Mouse (Mus musculus): ENCODE data around the gene 2410004P03Rik. TPM values are rescaled to one million over a fixed set of nuclear protein-coding genes. Genes with fewer than 3 reads are reported as not detected.
"Not testable (repeated sequence)": the region's sequence is repeated elsewhere in the genome, so short reads cannot be mapped to it uniquely, and the experiment has no call there.

Gene 2410004P03Rik
- total RNA-seq, 2 experiments from 2014 or later, result 1.1 to 2.4 TPM

GRCm38 (mm10) chr12:17022145-17022544 lies 10.6 kb upstream of the 2410004P03Rik start:
- no peak for DNase-seq (ENCODE audit: low spot score in 2 of 2)

GRCm38 (mm10) chr12:17021125-17021524 lies 9.6 kb upstream of the 2410004P03Rik start:
- DNase-seq (ENCODE audit: low spot score in 2 of 2), result not testable (repeated sequence)

GRCm38 (mm10) chr12:17018468-17018867 lies 6.9 kb upstream of the 2410004P03Rik start:
- DNase-seq (ENCODE audit: low spot score in 2 of 2), result peak; percentile 51 to 64

GRCm38 (mm10) chr12:17015711-17016110 lies 4.2 kb upstream of the 2410004P03Rik start:
- DNase-seq (ENCODE audit: low spot score in 2 of 2), result peak in 1 of 2 experiments; percentile 47

GRCm38 (mm10) chr12:17012067-17012899 lies 756 bp upstream of the 2410004P03Rik start:
- no peak for DNase-seq (ENCODE audit: low spot score in 2 of 2)

GRCm38 (mm10) chr12:17009466-17009865 lies 2.1 kb downstream of the 2410004P03Rik start:
- DNase-seq (ENCODE audit: low spot score in 2 of 2), result no peak

GRCm38 (mm10) chr12:17001211-17001610 lies 10.3 kb downstream of the 2410004P03Rik start:
- DNase-seq (ENCODE audit: low spot score in 2 of 2), result no peak

GRCm38 (mm10) chr12:17000628-17001027 lies 10.9 kb downstream of the 2410004P03Rik start:
- no peak for DNase-seq (ENCODE audit: low spot score in 2 of 2)

GRCm38 (mm10) chr12:16999739-17000497 lies 11.6 kb downstream of the 2410004P03Rik start, which contains the start of gene Pqlc3:
Gene Pqlc3, minus strand, starts transcription at chr12:17000408.
- DNase-seq (ENCODE audit: low spot score in 2 of 2), result peak; percentile 54 to 57

- no peak for DNase-seq (ENCODE audit: low spot score in 2 of 2)
Observed at GRCm38 (mm10) chr12:16999146-16999545, 12.4 kb downstream of the 2410004P03Rik start.

- DNase-seq (ENCODE audit: low spot score in 2 of 2), result no peak
Observed at GRCm38 (mm10) chr12:16996886-16997462, 14.6 kb downstream of the 2410004P03Rik start.

GRCm38 (mm10) chr12:16996281-16996680 lies 15.2 kb downstream of the 2410004P03Rik start:
- DNase-seq (ENCODE audit: low spot score in 2 of 2), result no peak

GRCm38 (mm10) chr12:16994291-16994690 lies 17.2 kb downstream of the 2410004P03Rik start:
- DNase-seq (ENCODE audit: low spot score in 2 of 2), result no peak

GRCm38 (mm10) chr12:16992355-16992754 lies 19.2 kb downstream of the 2410004P03Rik start:
- no peak for DNase-seq (ENCODE audit: low spot score in 2 of 2)

GRCm38 (mm10) chr12:16991376-16991775 lies 20.2 kb downstream of the 2410004P03Rik start:
- no peak for DNase-seq (ENCODE audit: low spot score in 2 of 2)

- no peak for DNase-seq (ENCODE audit: low spot score in 2 of 2)
Observed at GRCm38 (mm10) chr12:16985778-16986177, 25.7 kb downstream of the 2410004P03Rik start.

- no peak for DNase-seq (ENCODE audit: low spot score in 2 of 2)
Observed at GRCm38 (mm10) chr12:16977120-16977519, 34.4 kb downstream of the 2410004P03Rik start.

- DNase-seq (ENCODE audit: low spot score in 2 of 2), result no peak
Observed at GRCm38 (mm10) chr12:16966811-16967210, 44.7 kb downstream of the 2410004P03Rik start.

- DNase-seq (ENCODE audit: low spot score in 2 of 2), result no peak
Observed at GRCm38 (mm10) chr12:16963354-16963753, 48.2 kb downstream of the 2410004P03Rik start.

GRCm38 (mm10) chr12:16958851-16959250 lies 52.7 kb downstream of the 2410004P03Rik start:
- no peak for DNase-seq (ENCODE audit: low spot score in 2 of 2)

All from layer of hippocampus, postnatal 14 days (tissue).